Mouse (Mus musculus) embryonic facial prominence, embryonic 13.5 days (tissue): ENCODE measurements around the gene Actl6a. TPM values are rescaled to one million over a fixed set of nuclear protein-coding genes. Genes with fewer than 3 reads are reported as not detected.

Experiments used
- ATAC-seq: fragments of 200-750 bp; cut with Nextera tagmentation; 2 replicates; pipeline ENCODE4 v1.8.0; 2017; ENCODE audit warnings: low read depth; ENCODE audit not compliant: insufficient number of reproducible peaks, insufficient read depth, low FRiP score, low TSS enrichment
- H3K27ac ChIP-seq: fragments of 300-500 bp; sonication (generic); 2 replicates; pipeline ENCODE4 v1.5.1; 2015; ENCODE audit warnings: moderate library complexity, mild to moderate bottlenecking, inconsistent platforms
- H3K27me3 ChIP-seq: fragments of 300-500 bp; sonication (generic); 2 replicates; pipeline ENCODE4 v1.6.1; 2015; ENCODE audit warnings: mild to moderate bottlenecking, inconsistent platforms
- H3K36me3 ChIP-seq: fragments of 300-500 bp; sonication (generic); 2 replicates; pipeline ENCODE4 v1.6.1; 2015; ENCODE audit warnings: mild to moderate bottlenecking, inconsistent platforms
- H3K4me1 ChIP-seq: fragments of 300-500 bp; sonication (generic); 2 replicates; pipeline ENCODE4 v1.6.1; 2015; ENCODE audit warnings: inconsistent platforms
- H3K4me2 ChIP-seq: fragments of 300-500 bp; sonication (generic); 2 replicates; pipeline ENCODE4 v1.6.1; 2015; ENCODE audit warnings: moderate library complexity, mild to moderate bottlenecking, inconsistent platforms
- H3K4me3 ChIP-seq: fragments of 300-500 bp; sonication (generic); 2 replicates; pipeline ENCODE4 v1.5.1; 2015; ENCODE audit warnings: mild to moderate bottlenecking, inconsistent platforms
- H3K9ac ChIP-seq: fragments of 300-500 bp; sonication (generic); 2 replicates; pipeline ENCODE4 v1.6.1; 2015; ENCODE audit warnings: mild to moderate bottlenecking, inconsistent platforms
- H3K9me3 ChIP-seq: fragments of 300-500 bp; sonication (generic); 2 replicates; pipeline ENCODE4 v1.6.1; 2016; ENCODE audit warnings: inconsistent platforms
- WGBS: fragments of 180-500 bp; shearing (Covaris S2); methylation state at CpG from one replicate; pipeline ENCODE4 v1.1.7; 2015; ENCODE audit warnings: mixed read lengths; 5-methylcytosine and 5-hydroxymethylcytosine counted together
- polyA plus RNA-seq: library from polyadenylated mRNA; unstranded; fragments of >200 nt; fragmentation: Nextera tagmentation; extraction: Ambion mirVana; gene quantifications from 2 replicates; pipeline ENCODE4 v1.2.1, GENCODE M21; 2015

The Actl6a gene
- polyA plus RNA-seq, 1 experiment from 2014 or later: 186 TPM

GRCm38 (mm10) chr3:32762962-32763361, 56.9 kb downstream of the Actl6a start:
- Histone ChIP-seq H3K27me3 (no peaks in the 10 kb centered on the region), H3K36me3 (no peaks in the 10 kb centered on the region), H3K9me3 (no peaks in the 10 kb centered on the region), H3K27ac (no peak overlapping the region), H3K4me1 (no peaks in the 10 kb centered on the region), H3K4me3 (no peak overlapping the region), H3K4me2 (no peak overlapping the region), H3K9ac (no peak overlapping the region)
- 53% methylated on average over 8 of the region's 8 CpGs for WGBS
- ATAC-seq: no peak

GRCm38 (mm10) chr3:32763902-32764301, 57.8 kb downstream of the Actl6a start:
- H3K4me3 ChIP-seq: no peak overlapping the region
- ATAC-seq: no peak
- H3K27me3 ChIP-seq: no peaks in the 10 kb centered on the region
- H3K4me1 ChIP-seq: no peaks in the 10 kb centered on the region
- H3K36me3 ChIP-seq: no peaks in the 10 kb centered on the region
- H3K4me2 ChIP-seq: no peak overlapping the region
- no peak overlapping the region for H3K27ac ChIP-seq
- H3K9me3 ChIP-seq: no peaks in the 10 kb centered on the region
- 49% methylated on average over 7 of the region's 7 CpGs for WGBS
- no peak overlapping the region for H3K9ac ChIP-seq

- no peak overlapping the region for H3K9ac ChIP-seq
- H3K27ac ChIP-seq: no peak overlapping the region
- no peaks in the 10 kb centered on the region for H3K4me1 ChIP-seq
- 74% methylated on average over 2 of the region's 2 CpGs for WGBS
- H3K27me3 ChIP-seq: no peaks in the 10 kb centered on the region
- ATAC-seq: no peak
- no peaks in the 10 kb centered on the region for H3K36me3 ChIP-seq
- H3K4me3 ChIP-seq: no peak overlapping the region
- H3K4me2 ChIP-seq: no peak overlapping the region
- H3K9me3 ChIP-seq: no peaks in the 10 kb centered on the region
Observed at GRCm38 (mm10) chr3:32770781-32771180, 64.7 kb downstream of the Actl6a start.

Other genes starting within 250 kb of the Actl6a start
- gene Kcnmb3, start 214.1 kb upstream of the Actl6a start, polyA plus RNA-seq: 0.21 TPM in 1 of 2 replicates, not detected in the other
- 42.4 and 46.7 TPM in 2 replicates for gene Zfp639, start 196.0 kb upstream of the Actl6a start, polyA plus RNA-seq
- gene Mfn1, start 176.8 kb upstream of the Actl6a start, polyA plus RNA-seq: 30.3 and 33.2 TPM in 2 replicates
- 78.8 and 79.2 TPM in 2 replicates for gene Gnb4, start 89.7 kb upstream of the Actl6a start, polyA plus RNA-seq
- gene Ndufb5, start 30.7 kb downstream of the Actl6a start, polyA plus RNA-seq: 325 and 339 TPM in 2 replicates
- gene Mrpl47, start 31.3 kb downstream of the Actl6a start, polyA plus RNA-seq: 33.4 and 35.8 TPM in 2 replicates
- 5.9 and 6.6 TPM in 2 replicates for gene Usp13, start 111.2 kb downstream of the Actl6a start, polyA plus RNA-seq